Mouse (Mus musculus): ENCODE measurements at regions not wholly inside any gene's neighbourhood (a gene's known extent, or its start where the extent isn't known, plus 50 kb on each side); places are given as distances from the start of the nearest gene placed in this dataset.

DNA sequence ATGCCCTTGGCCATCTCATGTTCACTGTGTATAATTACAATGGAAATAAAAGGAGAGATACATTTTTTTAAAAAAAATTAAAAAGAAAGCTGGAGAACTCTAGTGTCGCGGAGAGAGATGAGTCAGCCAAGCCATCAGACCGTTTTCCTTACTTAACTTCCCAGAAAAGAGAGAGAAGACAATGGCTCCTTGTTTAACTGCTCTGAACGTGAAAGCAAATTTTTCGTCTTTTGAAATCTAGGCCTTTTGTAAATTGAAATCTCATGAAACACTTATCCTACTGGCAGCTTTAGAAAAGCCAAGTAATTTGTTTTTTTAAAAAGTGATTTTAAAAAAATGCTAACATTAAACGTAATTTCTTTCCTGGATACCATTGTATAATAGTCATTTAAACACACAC is 89.7 kb upstream of the Runx1 start:
- TF ChIP-seq CTCF (conservative IDR thresholded peaks at IDR 0.05; ENCODE audit: low read length) (no peak), POU5F1 (IDR thresholded peaks at IDR 0.05; ENCODE audit: borderline replicate concordance, low read length) (no peak)

All from E14TG2a.4 (cell line).